Comparison of ENCODE assay signal across 23 mouse cellular contexts in the genomic region with DNA sequence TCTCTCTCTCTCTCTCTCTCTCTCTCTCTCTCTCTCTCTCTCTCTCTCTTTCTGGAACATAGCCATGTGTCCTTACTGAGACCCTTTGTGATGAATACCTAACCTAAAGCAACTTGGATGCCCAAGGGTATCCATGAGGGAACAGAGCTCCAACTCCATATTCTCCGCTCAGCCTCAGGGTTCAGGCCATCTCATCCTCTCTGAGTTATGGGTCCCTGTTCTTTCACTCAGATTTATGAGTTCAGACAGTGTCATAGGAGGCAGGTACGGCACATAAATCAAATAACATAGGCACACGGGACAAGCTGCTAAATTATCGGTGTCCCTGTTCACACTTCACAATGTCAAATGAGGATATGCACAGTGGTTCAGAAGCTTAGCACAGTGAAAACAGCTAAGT.
DNase-seq lines count a peak whose midpoint lies in the region; ATAC-seq lines count a peak whose summit lies in the region.
"Had no signal": no experiment of that assay in that cellular context is flagged by ENCODE, and none has a peak within 500 bp of the region (broad histone marks: within the 10 kb centered on the region; RNA-seq: fewer than 3 reads in every experiment).

No protein-coding gene starts in this region.

- no peaks in the 10 kb centered on the region for H3K9me3 ChIP-seq in hindbrain, embryonic 13.5 days
- H3K9me3 ChIP-seq in hindbrain, embryonic 11.5 days (ENCODE audit: control insufficient read depth, low read length) = no peaks in the 10 kb centered on the region
- no peaks in the 10 kb centered on the region for H3K9me3 ChIP-seq in neural tube, embryonic 14.5 days (ENCODE audit: control insufficient read depth, low read length)
- H3K9me3 ChIP-seq in liver, embryonic 11.5 days (ENCODE audit: control insufficient read depth, low read length) = no peaks in the 10 kb centered on the region
- no peaks in the 10 kb centered on the region for H3K9me3 ChIP-seq in kidney, embryonic 15.5 days (replicated peaks)
- H3K9me3 ChIP-seq: embryonic facial prominence, embryonic 13.5 days; embryonic facial prominence, embryonic 15.5 days; forebrain, embryonic 10.5 days; forebrain, embryonic 12.5 days had no signal

- peak; percentile 36; the same call in 1 of the 2 replicates for ATAC-seq in hindbrain, embryonic 13.5 days (ENCODE audit: low FRiP score)
- no peak for ATAC-seq in hindbrain, embryonic 11.5 days (ENCODE audit: low FRiP score)
- ATAC-seq in neural tube, embryonic 14.5 days (ENCODE audit: low read depth) = peak; percentile 80; the same call in 1 of the 2 replicates
- no peak for ATAC-seq in liver, embryonic 11.5 days (replicated peaks; ENCODE audit: low FRiP score)
- ATAC-seq in kidney, embryonic 15.5 days (replicated peaks; ENCODE audit: low FRiP score) = no peak
- ATAC-seq: forebrain, embryonic 14.5 days; forebrain, embryonic 16.5 days had no signal

- no peak overlapping the region for H3K4me3 ChIP-seq in hindbrain, embryonic 13.5 days
- no peak overlapping the region for H3K4me3 ChIP-seq in hindbrain, embryonic 11.5 days (ENCODE audit: low read depth, low read length)
- no peak overlapping the region for H3K4me3 ChIP-seq in neural tube, embryonic 14.5 days (ENCODE audit: low read depth, low read length)
- no peak overlapping the region for H3K4me3 ChIP-seq in liver, embryonic 11.5 days (ENCODE audit: low read depth, low read length)
- H3K4me3 ChIP-seq in kidney, embryonic 15.5 days (replicated peaks) = no peak overlapping the region
- H3K4me3 ChIP-seq: embryonic facial prominence, embryonic 13.5 days; embryonic facial prominence, embryonic 15.5 days; erythroblast, embryonic 14.5 days; forebrain, embryonic 10.5 days; forebrain, embryonic 12.5 days had no signal

- no peak for DNase-seq in hindbrain, embryonic 11.5 days (ENCODE audit: low spot score)
- peak; percentile 2 for DNase-seq in forelimb bud, embryonic 11.5 days (ENCODE audit: low read depth, low spot score)
- DNase-seq in mesoderm, embryonic 11.5 days (ENCODE audit: low read depth, low spot score) = peak; percentile 11
- DNase-seq in embryo, embryonic 11 days = no peak
- no peak for DNase-seq in liver, embryonic 11.5 days (ENCODE audit: low spot score)
- DNase-seq: adrenal gland, adult 2 months; adrenal gland, postnatal 10 days; adrenal gland, postnatal 25 days; cerebellum, adult 11-12 months; cerebellum, adult 2 months; cerebellum, adult 9-10 months; cerebellum, postnatal 10 days; cerebellum, postnatal 25 days had no signal

- no peaks in the 10 kb centered on the region for H3K27me3 ChIP-seq in hindbrain, embryonic 13.5 days
- no peaks in the 10 kb centered on the region for H3K27me3 ChIP-seq in hindbrain, embryonic 11.5 days (ENCODE audit: control insufficient read depth, insufficient read depth, low read length)
- no peaks in the 10 kb centered on the region for H3K27me3 ChIP-seq in neural tube, embryonic 14.5 days (ENCODE audit: control insufficient read depth, insufficient read depth, low read length)
- no peaks in the 10 kb centered on the region for H3K27me3 ChIP-seq in liver, embryonic 11.5 days (replicated peaks; ENCODE audit: control insufficient read depth, insufficient read depth, low read length)
- no peaks in the 10 kb centered on the region for H3K27me3 ChIP-seq in kidney, embryonic 15.5 days
- H3K27me3 ChIP-seq: embryonic facial prominence, embryonic 13.5 days; embryonic facial prominence, embryonic 15.5 days; forebrain, embryonic 12.5 days had no signal

- no peak overlapping the region for H3K9ac ChIP-seq in hindbrain, embryonic 13.5 days
- no peak overlapping the region for H3K9ac ChIP-seq in hindbrain, embryonic 11.5 days (ENCODE audit: low read depth, low read length)
- H3K9ac ChIP-seq in neural tube, embryonic 14.5 days (replicated peaks; ENCODE audit: low read depth, low read length) = no peak overlapping the region
- no peak overlapping the region for H3K9ac ChIP-seq in liver, embryonic 11.5 days (ENCODE audit: low read depth, low read length)
- no peak overlapping the region for H3K9ac ChIP-seq in kidney, embryonic 15.5 days
- H3K9ac ChIP-seq: embryonic facial prominence, embryonic 13.5 days; embryonic facial prominence, embryonic 15.5 days; forebrain, embryonic 12.5 days had no signal

- no peak overlapping the region for H3K27ac ChIP-seq in hindbrain, embryonic 13.5 days
- H3K27ac ChIP-seq in hindbrain, embryonic 11.5 days (ENCODE audit: low read depth, low read length) = no peak overlapping the region
- no peak overlapping the region for H3K27ac ChIP-seq in neural tube, embryonic 14.5 days (ENCODE audit: low read depth, low read length)
- H3K27ac ChIP-seq in liver, embryonic 11.5 days (ENCODE audit: low read depth, low read length) = no peak overlapping the region
- no peak overlapping the region for H3K27ac ChIP-seq in kidney, embryonic 15.5 days
- H3K27ac ChIP-seq: embryonic facial prominence, embryonic 13.5 days; embryonic facial prominence, embryonic 15.5 days; forebrain, embryonic 10.5 days; forebrain, embryonic 12.5 days had no signal

- 79% methylated on average over 4 of the region's 4 CpGs for WGBS in hindbrain, embryonic 13.5 days
- WGBS in hindbrain, embryonic 11.5 days = 89% methylated on average over 4 of the region's 4 CpGs
- 74% methylated on average over 4 of the region's 4 CpGs for WGBS in neural tube, embryonic 14.5 days
- 94% methylated on average over 4 of the region's 4 CpGs for WGBS in liver, embryonic 11.5 days
- WGBS in kidney, embryonic 15.5 days = 71% methylated on average over 4 of the region's 4 CpGs

- no peaks in the 10 kb centered on the region for H3K36me3 ChIP-seq in hindbrain, embryonic 13.5 days
- no peaks in the 10 kb centered on the region for H3K36me3 ChIP-seq in hindbrain, embryonic 11.5 days (ENCODE audit: control insufficient read depth, insufficient read depth, low read length)
- H3K36me3 ChIP-seq in neural tube, embryonic 14.5 days (ENCODE audit: control insufficient read depth, insufficient read depth, low read length) = no peaks in the 10 kb centered on the region
- no peaks in the 10 kb centered on the region for H3K36me3 ChIP-seq in liver, embryonic 11.5 days (ENCODE audit: control insufficient read depth, insufficient read depth, low read length)
- no peaks in the 10 kb centered on the region for H3K36me3 ChIP-seq in kidney, embryonic 15.5 days
- H3K36me3 ChIP-seq: embryonic facial prominence, embryonic 13.5 days; embryonic facial prominence, embryonic 15.5 days; forebrain, embryonic 10.5 days; forebrain, embryonic 12.5 days had no signal

- no peak overlapping the region for H3K4me2 ChIP-seq in hindbrain, embryonic 13.5 days
- H3K4me2 ChIP-seq in hindbrain, embryonic 11.5 days (replicated peaks; ENCODE audit: low read depth, low read length) = no peak overlapping the region
- no peak overlapping the region for H3K4me2 ChIP-seq in neural tube, embryonic 14.5 days (ENCODE audit: low read depth, low read length)
- no peak overlapping the region for H3K4me2 ChIP-seq in liver, embryonic 11.5 days
- no peak overlapping the region for H3K4me2 ChIP-seq in kidney, embryonic 15.5 days
- H3K4me2 ChIP-seq: embryonic facial prominence, embryonic 13.5 days; embryonic facial prominence, embryonic 15.5 days; forebrain, embryonic 12.5 days had no signal

- no peaks in the 10 kb centered on the region for H3K4me1 ChIP-seq in hindbrain, embryonic 13.5 days (replicated peaks)
- H3K4me1 ChIP-seq in hindbrain, embryonic 11.5 days (replicated peaks; ENCODE audit: control insufficient read depth, insufficient read depth, low read length) = no peaks in the 10 kb centered on the region
- H3K4me1 ChIP-seq in neural tube, embryonic 14.5 days (ENCODE audit: control insufficient read depth, insufficient read depth, low read length) = no peaks in the 10 kb centered on the region
- H3K4me1 ChIP-seq in liver, embryonic 11.5 days (replicated peaks; ENCODE audit: control insufficient read depth, insufficient read depth, low read length) = no peaks in the 10 kb centered on the region
- H3K4me1 ChIP-seq in kidney, embryonic 15.5 days = no peaks in the 10 kb centered on the region
- H3K4me1 ChIP-seq: embryonic facial prominence, embryonic 13.5 days; embryonic facial prominence, embryonic 15.5 days; forebrain, embryonic 10.5 days; forebrain, embryonic 12.5 days had no signal

Comparison
In these comparisons a context has a peak if more than half of its experiments do, and no peak if none do; other contexts are left out.
1. ATAC-seq: peak in hindbrain, embryonic 13.5 days (single experiment) and neural tube, embryonic 14.5 days (single experiment); none in hindbrain, embryonic 11.5 days (single experiment), liver, embryonic 11.5 days (single experiment) and kidney, embryonic 15.5 days (single experiment).
2. DNase-seq: peak in forelimb bud, embryonic 11.5 days (single experiment) and mesoderm, embryonic 11.5 days (single experiment); none in hindbrain, embryonic 11.5 days (single experiment), embryo, embryonic 11 days (single experiment) and liver, embryonic 11.5 days (single experiment).